Mouse (Mus musculus): ENCODE results near the gene Slit3.

GRCm38 (mm10) chr11:35626161-35626885, 505.3 kb downstream of the Slit3 start:
- TF ChIP-seq TAL1 (conservative IDR thresholded peaks at IDR 0.05; ENCODE audit: low read depth, low read length): no peak
- TF ChIP-seq CTCF (IDR thresholded peaks at IDR 0.05; ENCODE audit: low read depth, low read length): no peak
- TF ChIP-seq GATA1 (IDR thresholded peaks at IDR 0.05; ENCODE audit: borderline replicate concordance, low read length): no peak
- no peak for TF ChIP-seq POLR2AphosphoS5 (IDR thresholded peaks at IDR 0.05; ENCODE audit: insufficient replicate concordance, low read depth, low read length)

Measured in G1E (cell line).